Mouse (Mus musculus): Measurements from ENCODE around the gene Krtap5-5.
"Not testable (repeated sequence)": the region's sequence is repeated elsewhere in the genome, so short reads cannot be mapped to it uniquely, and the experiment has no call there.

The Krtap5-5 gene

DNA sequence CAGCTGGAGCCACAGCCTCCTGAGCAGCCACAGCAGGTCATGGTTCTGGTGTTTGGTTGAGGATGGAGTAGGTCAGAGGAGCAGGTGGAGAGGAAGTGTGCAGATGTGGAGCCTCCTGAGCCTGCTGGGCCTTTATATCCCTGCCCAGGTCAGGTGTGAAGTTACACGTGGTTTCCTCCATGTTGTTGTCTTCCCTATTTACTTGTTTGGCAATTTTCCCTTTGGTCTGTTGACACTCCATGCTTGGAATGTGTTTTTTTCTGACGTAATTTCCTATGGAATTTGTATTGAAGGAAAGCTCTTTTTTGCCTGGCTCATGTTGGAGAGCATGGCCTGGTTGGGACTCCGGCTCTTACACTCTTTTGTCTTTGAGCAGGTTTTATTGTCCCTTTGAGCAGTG lies at the start of gene Krtap5-5:
Krtap5-5 (minus strand) TSS at position 101 of the 400 bp plus-strand sequence.
- DNase-seq (ENCODE audit: low spot score): not testable (repeated sequence)

DNA sequence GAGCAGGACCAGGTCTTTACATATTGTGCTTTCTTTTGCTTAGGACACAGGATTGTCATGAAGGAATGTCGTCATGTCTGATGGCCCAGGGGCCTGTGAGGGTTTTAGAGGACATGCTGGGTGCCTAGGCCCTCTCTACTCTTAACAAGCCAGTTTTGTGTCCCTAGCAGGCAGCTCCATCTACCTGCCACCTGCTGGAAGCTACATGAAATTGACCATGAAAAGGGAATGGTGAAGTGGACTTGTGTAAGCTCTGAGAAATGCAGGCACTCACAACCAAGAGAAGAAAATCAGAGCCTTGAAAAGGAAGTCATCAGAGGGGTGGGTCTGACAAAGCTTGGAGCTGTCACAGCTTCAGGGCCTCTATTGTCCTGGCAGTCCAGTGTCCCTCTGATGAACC lies 49.5 kb upstream of the Krtap5-5 start:
- not testable (repeated sequence) for DNase-seq (ENCODE audit: low spot score)

DNA sequence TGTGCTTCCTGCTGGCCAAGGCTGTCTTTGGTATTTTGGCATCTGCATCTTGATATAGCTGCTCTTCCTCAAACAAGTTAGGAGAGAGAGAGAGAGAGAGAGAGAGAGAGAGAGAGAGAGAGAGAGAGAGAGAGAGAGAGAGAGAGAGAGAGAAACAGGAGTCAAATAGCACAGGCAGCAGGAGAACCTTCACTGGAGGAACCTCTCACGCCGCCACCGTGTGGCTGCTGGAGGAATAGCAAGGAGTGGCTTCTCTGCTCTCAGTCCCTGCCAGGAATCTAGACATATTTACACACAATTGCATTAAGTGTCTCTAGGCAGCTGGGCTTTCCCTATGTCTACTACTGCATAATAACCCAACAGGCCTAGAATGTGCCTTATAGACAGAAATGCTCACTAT lies 48.4 kb upstream of the Krtap5-5 start:
- DNase-seq (ENCODE audit: low spot score): peak; percentile 86

DNA sequence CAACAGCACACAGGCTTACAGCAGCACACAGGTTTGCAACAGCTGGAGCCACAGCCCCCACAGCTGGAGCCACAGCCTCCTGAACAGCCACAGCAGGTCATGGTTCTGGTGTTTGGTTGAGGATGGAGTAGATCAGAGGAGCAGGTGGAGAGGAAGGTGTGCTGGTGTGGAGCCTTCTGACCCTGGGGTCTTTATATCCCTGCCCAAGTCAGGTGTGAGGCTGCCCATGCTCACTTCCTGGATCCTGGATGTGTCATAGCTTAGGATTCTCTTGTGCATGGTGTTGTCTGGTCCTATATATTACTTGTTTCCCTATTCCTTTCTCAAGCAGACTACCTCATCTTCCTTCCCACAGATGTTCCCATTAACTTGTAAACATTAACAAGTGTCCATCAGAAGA lies 44.5 kb upstream of the Krtap5-5 start, which contains the start of gene Gm4559:
Gm4559 (minus strand) TSS at position 101 of the 400 bp plus-strand sequence.
- DNase-seq (ENCODE audit: low spot score): not testable (repeated sequence)

DNA sequence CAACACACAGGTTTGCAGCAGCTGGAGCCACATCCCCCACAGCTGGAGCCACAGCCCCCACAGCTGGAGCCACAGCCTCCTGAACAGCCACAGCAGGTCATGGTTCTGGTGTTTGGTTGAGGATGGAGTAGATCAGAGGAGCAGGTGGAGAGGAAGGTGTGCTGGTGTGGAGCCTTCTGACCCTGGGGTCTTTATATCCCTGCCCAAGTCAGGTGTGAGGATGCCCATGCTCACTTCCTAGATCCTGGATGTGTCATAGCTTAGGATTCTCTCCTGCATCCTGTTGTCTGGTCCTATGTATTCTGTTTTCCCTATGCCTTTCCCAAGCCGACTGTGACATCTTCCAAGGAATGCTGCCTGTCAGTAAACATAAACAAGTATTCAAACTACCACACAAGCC lies 28.5 kb upstream of the Krtap5-5 start, which contains the start of gene Gm2431:
Gm2431 (minus strand) TSS at position 101 of the 400 bp plus-strand sequence.
- not testable (repeated sequence) for DNase-seq (ENCODE audit: low spot score)

DNA sequence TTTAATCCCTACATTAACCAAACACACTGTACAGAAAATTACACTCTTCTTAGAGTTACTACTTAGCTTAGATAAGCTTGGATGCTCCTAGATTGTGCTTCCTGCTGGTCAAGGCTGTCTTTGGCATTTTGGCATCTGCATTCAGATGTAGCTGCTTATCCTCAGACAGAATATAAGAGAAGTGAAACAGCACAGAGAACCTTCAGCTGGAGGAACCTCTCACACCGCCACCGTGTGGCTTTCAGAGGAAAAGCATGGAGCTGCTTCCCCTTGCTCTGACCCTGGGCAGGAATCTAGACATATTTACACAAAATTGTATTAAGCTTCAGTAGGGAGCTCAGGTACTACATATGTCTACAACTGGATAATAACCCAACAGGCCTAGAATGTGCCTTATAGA lies 25.7 kb upstream of the Krtap5-5 start:
- DNase-seq (ENCODE audit: low spot score): peak; percentile 65

DNA sequence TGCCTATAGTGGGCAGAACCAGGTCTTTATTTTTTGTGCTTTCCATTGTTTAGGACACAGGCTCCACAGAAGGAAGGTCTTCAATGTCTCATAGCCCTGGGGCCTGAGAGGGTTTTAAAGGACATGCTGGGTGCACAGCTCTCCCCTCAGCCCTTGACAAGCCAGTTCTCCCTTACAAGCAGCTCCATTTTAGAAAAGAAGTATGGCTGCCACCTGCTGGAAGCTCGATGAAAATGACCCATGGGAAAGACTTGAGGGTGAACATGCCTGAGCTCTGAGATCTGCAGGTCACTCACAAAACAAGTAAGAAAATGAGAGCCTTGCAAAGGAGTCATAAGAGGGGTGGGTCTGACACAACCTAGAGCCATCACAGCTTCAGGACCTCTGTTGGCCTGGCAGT lies 20.1 kb upstream of the Krtap5-5 start:
- DNase-seq (ENCODE audit: low spot score): peak; percentile 65

DNA sequence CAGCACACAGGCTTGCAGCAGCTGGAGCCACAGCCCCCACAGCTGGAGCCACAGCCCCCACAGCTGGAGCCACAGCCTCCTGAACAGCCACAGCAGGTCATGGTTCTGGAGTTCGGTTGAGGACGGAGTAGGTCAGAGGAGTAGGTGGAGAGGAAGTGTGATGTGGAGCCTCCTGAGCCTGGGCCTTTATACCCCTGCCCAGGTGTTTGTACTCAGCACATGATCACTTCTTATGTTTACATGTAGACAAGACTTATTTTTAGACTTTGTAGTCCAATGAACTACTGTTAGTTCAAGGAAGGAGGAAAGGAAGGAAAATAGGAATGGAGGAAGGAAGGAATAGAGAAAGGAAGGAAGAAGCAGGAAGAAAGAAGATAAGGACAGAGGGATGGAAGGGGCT lies 11.2 kb upstream of the Krtap5-5 start, which contains the start of gene Gm40460:
Gm40460 (minus strand) TSS at position 101 of the 400 bp plus-strand sequence.
- no peak for DNase-seq (ENCODE audit: low spot score)

DNA sequence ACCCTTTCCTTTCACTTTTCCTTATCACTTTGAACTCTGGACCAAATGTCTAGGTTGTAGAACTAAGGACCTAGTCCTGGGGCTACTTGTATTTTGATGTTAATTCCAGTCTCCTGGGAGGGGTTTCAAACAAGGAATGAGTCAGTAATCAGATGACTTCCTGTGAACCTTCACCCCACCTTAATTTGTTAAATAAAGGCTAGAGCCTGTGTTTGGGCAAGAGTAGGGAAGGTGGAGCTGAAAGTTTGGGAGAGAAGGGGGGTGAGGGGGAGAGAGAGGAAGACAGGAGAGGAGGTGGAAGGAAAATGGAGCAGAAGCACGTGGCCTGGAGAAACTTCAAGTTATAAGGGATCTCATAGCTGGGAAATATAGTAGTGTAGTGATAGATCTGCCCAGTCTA lies 1.8 kb upstream of the Krtap5-5 start:
- no peak for DNase-seq (ENCODE audit: low spot score)

DNA sequence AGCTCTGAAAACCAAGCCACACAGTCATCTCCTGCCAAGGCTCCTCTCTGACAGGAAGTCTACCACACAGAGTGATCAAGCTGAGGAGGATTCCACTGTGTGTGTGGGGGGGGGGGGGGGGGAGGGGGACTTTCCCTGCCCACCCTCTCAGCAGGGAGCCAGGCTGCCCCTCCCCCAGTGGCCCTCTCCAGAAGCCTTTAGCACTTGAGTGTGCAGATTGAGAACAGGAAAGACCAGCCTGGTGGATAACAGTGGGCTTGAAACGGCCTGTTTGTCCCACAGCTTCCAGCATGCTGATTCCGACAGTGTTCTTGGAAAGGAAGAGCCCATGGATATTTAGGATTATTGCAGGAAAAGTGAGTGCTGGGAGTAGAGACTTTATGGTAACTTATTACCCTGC lies 5.3 kb downstream of the Krtap5-5 start:
- DNase-seq (ENCODE audit: low spot score): no peak

DNA sequence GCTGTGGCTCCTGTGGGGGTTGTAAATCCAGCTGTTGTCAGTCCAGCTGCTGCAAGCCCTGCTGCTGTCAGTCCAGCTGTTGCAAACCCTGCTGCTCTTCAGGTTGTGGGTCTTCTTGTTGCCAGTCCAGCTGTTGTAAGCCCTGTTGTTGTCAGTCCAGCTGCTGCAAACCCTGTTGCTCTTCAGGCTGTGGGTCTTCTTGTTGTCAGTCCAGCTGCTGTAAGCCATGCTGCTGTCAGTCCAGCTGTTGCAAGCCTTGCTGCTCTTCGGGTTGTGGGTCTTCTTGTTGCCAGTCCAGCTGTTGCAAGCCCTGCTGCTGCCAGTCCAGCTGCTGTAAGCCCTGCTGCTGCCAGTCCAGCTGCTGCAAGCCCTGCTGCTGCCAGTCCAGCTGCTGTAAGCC lies 17.6 kb downstream of the Krtap5-5 start:
- not testable (repeated sequence) for DNase-seq (ENCODE audit: low spot score)

DNA sequence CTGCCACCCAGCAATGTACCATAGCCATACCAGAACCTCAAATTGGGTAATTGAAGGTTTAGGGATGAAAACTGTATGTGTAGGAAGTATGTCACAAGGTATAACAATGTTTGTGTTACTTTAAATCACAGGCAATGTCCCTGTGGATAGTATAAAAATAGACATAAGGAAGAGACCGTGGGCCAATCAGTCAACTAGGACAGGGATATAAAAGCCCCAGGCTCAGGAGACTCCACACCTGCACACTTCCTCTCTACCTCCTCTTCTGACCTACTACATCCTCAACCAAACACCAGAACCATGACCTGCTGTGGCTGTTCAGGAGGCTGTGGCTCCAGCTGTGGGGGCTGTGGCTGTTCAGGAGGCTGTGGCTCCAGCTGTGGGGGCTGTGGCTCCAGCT lies 18.2 kb downstream of the Krtap5-5 start, which contains the start of gene Gm7579:
Gm7579 (plus strand) TSS at position 301 of the 400 bp plus-strand sequence.
- no peak for DNase-seq (ENCODE audit: low spot score)

DNA sequence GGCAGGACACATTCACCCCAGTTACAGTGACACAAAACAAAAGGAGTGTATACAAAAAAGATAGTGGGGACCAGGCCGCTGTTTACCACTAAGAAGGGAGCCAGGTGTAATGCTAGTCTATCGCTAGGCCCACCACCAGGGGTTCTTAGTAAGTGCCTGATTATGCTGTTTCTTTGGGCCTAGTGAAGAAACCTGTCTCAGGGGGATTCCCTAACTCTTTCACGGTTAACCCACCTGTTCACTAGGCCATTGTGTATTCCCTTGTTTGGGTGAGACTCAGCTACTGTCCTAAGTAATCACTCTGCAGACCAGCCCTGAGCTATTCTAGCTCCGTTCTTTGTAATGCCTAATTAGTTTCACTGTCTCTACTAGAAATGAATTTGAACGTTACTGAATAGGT lies 22.9 kb downstream of the Krtap5-5 start:
- not testable (repeated sequence) for DNase-seq (ENCODE audit: low spot score)

DNA sequence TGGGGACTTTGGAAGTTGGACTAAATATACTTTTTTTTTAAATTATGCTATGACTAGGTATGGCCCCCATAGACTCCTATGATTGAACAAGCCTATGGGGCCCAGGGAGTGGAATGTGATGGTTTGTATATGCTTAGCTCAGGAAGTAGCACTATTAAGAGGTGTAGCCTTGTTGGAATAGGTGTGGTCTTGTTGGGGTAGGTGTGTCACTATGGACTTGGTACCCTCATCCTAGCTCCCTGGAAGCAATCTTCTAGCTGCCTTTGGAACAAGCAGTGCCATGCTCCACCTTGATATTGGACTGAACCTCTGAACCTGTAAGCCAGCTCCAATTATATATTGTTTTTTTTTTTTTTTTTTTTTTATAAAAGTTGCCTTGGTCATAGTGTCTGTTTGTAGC lies 24.3 kb downstream of the Krtap5-5 start:
- no peak for DNase-seq (ENCODE audit: low spot score)

DNA sequence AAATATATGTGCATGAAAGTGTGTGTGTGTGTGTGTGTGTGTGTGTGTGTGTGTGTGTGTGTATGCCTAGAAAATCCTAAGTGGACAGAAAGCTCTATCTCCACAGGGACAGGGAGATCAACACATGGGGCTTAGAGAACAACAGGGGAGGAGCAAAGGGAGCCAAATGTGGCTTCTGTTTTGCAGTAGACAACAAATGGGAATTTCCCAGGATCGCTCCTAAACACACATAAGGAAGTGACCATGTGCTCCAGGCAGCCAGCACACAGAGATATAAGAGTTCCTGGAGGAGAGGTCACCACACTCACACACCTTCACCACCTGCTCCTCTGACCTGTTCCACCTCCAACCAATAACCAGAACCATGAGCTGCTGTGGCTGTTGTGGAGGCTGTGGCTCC lies 28.7 kb downstream of the Krtap5-5 start, which contains the start of gene Krtap5-3:
Krtap5-3 (plus strand) TSS at position 301 of the 400 bp plus-strand sequence.
- DNase-seq (ENCODE audit: low spot score): no peak

DNA sequence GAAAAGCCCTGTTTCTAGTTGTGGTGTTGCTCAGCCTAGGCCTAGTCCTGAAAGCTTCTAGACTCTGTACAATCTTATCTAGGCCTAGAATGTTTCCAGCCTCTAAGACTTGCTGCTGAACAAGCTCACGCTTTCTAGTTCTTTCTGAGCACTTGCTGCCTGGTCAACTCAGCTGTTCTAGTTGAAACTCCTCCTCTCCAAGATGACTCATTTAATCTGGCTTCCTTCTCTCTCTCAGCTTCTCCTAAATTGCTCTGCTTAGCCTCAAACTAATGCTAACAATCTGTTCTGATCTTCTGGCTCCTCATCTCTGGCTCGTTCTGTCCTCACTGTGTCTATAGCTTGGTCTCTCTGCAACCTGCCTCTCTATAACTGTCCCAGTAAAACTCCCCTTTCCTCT lies 31.0 kb downstream of the Krtap5-5 start:
- DNase-seq (ENCODE audit: low spot score): no peak

DNA sequence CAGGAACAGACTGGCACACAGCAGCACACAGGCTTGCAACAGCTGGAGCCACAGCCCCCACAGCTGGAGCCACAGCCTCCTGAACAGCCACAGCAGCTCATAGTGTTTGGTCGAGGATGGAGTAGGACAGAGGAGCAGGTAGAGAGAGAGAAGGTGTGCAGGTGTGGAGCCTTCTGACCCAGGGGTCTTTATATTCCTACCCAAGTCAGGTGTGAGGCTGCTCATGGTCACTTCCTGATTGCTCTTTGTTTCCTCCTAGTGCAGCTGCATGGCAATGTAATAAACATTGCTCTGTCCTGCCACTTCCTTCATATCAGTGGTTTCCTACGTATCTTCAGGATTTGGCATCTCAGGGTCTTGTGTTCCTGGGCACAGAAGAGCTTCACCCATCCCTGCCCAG lies 39.5 kb downstream of the Krtap5-5 start, which contains the start of gene Gm10153:
Gm10153 (minus strand) TSS at position 101 of the 400 bp plus-strand sequence.
- no peak for DNase-seq (ENCODE audit: low spot score)

DNA sequence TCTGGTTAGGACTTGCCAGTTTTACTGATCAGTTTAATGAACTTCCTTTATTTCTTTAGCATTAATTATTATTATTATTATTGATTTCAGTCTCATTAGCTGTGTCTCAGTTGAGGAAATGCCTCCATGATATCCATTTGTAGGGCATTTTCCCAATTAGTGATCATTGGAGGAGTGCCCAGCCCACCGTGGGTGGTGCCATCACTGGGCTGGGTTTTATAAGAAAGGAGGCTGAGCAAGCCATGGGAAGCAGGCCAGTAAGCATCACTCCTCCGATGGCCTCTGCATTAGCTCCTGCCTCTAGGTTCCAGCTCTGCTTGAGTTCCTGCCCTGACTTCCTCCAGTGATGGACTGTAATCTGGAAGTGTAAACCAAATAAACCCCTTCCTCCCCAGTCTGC lies 41.6 kb downstream of the Krtap5-5 start:
- no peak for DNase-seq (ENCODE audit: low spot score)

DNA sequence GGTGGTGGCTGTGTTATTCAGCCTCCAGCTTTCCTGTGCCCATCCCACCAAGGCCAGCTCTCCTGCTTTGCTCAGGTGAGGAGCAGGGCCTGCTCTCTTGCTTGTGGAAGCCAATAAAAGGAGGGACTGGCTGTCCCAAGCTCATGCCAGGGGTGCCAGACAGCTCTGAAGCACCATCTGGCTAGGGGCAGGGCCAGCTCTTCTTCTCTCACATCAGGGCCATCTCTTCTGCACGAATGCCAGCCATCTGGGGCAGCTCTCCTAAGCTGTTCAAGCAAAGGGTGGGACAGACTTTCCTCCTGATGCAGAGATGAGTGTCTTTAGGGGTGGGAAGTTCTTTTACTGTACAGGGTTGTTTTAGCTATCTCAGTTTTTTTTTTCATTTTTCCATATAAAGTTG lies 48.8 kb downstream of the Krtap5-5 start:
- DNase-seq (ENCODE audit: low spot score): no peak
